Mouse (Mus musculus) frontal cortex, postnatal 10 days (tissue): ENCODE results near the gene Slc25a10.

ENCODE experiments used
- DNase-seq, 2 experiments: peaks; one replicate each; pipeline ENCODE4 v3.0.0; 2022; ENCODE audit warnings: low spot score in 2 of 2, mixed read lengths in 1 of 2

Gene Slc25a10

DNA sequence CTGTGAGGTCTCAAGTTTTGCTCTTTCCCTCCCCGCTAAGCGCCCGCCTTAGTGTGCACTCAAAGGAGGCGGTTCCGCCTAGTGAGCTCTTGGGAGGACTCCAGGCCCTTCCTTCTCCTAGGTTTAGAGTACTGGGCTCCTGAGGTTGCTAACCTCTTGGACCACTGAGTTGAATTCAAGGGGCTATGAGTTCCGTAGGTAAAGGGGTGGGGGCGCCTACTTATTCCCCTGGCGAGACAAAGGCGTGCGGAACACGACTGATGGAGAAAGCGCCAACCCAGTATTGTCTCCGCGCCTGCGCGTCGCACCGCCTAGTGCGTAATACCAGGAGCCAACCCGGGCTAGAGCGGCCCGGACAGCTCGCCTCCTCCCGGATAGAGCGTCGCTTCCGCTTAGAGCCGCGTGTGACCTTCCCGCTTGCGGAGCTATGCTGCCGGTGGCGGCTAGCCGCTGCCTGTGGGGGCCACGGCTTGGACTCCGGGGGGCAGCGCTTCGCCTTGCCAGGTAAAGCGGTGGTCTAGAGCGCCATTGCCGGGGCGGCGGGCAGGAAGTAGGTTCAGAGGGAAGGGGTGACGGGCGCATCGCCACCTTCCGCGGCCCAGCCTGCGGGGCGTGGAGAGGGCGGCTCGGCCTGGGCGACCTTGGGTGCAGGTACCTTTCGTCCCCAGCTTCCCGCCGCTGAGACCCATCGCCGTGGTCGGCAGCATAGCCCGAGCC lies 7.2 kb upstream of the Slc25a10 start, which contains the start of gene Mrpl12:
TSS of gene Mrpl12 (plus strand) at position 349 of the 717 bp plus-strand sequence.
- DNase-seq = peak; percentile 83 to 89

DNA sequence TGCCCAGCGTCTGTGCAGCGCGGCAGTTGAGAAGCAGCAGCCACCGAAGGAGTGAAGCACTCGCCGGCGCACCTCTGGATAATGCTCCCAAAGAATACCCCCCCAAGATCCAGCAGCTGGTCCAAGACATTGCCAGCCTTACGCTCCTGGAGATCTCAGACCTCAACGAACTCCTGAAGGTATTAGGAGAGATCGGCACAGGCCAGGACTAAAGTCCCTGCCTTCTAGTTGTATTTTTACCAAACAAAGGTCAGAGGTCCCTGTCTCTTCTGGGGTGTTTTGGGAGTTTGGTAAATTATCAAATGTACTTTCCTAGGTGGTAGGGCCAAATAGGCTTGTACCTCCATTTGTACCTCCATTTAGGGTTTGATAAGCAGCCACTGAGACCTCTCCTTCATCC lies 6.4 kb upstream of the Slc25a10 start:
- no peak for DNase-seq

DNA sequence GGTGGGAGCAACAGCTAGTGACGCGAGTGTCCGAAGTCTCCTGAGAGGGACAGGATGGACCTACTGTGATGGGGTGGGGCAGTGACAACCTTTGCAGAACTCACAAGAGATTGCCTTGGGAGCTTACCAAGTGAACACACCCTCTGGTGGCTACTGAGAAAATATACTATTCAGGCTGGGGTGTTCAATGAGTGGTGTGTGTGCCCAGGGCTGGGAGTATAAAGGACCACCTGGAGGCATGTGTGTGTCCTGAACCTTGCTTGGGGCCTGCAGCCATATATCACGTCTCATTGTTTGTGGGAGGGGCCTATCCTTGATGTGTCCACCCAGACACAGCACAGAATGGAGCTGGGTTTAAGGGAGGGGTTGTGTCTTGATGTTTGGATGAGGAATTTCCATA lies 3.1 kb upstream of the Slc25a10 start:
- DNase-seq = no peak

DNA sequence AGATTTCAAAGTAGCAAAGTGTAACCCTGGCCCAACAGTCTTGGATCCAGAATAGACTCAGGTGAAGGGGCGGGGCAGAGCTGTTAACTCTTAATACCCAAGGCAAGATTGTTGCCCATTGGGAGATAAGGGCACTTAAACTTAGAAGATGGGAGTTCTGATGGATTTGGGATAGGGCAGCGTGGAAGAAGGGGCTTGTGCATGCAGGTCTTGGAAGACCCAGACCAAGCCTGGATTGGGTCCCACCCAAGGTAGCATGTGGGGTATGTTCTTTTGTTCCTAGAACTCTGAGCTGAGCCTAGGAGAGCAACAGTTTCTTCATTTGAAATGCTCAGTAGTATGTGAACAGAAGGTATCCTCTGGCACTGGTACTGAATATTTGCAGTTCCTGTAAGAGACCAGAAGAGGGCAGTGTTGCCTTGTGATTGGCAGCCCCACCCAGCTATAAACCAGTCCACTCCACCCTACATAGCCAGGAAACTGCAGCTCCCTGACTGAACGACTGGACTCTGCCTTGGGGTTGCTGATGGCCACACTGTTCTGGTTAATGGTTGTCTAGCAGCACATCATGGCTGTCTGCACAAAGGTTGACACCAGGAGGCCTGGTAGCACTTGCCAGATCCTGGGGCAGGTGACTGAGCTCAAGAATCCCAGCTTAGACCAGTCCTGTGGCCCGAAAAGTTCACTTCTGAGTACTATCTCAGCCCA lies 2.4 kb upstream of the Slc25a10 start:
- DNase-seq = peak; percentile 49 to 54

DNA sequence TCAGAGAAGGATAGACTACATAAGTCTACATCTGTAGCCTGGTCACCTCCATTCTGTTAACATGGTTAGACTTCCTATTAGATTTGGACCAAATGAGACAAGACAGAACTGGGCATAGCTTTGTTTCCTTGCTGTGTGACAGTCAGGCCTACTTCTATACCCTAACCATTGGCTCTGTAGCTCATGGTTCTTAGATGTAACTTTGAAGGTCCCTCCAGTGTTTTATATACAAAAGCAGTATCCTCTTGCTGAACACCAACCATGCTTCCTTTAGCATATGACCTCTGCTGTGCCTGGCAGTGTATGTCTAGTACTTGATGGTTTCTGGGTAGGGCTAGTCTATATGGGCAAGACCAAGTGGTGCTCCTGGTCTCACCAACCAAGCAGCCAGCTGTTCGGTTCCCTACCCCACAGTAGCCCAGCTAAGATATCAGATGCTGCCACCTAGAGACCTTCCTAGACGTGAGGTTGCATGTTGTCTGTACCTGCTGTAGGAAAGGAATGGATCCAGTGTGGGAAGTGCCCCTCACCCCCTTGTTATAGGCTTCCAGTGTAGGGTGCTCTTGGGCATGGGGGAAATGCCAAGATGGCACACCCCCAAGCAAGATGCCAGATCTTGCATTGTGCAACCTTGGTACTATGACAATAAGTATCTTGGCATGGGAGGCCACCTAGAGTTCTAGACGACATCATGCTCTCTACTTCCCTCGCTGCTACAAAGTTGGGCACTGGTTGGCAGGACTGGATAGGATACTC lies 1.2 kb upstream of the Slc25a10 start:
- no peak for DNase-seq

DNA sequence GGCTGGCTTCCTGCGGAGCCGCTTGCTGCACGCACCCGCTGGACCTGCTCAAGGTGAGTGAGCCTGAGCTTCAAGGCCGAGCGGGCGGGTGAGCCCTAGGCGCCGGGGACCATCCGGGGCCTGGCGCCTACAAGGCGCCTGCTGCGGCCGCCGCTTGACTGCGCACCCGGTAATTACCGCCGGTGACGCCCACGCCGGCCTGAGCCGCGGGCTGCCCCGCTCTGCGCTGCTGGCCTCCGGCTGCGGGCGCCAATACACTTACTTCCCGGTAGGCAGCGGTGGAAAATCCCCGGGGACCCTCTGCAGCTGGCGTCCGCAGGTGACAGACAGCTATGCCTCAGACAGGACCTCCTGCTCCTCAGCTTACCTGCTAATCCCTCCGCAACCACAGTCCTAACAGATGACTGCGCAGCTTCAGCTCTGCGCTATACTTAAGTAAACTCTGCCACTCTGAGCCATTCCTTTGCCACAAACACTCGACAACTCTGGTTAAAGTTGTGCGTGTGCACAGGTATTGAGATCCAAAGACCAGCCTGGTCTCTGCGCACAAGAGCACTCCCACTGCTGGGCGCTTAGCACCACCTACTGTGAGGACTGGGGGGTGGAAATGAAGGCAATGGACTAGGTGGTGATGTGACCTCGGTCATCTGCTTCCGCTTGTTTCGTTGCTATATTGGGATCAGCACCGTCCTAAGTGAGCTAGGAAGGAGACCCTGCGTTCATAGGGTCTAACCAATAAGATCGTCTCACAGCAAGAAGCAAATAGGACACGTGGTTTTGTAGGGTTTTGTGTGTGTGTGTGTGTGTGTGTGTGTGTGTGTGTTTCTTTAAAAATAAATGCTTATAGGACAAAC lies 611 bp downstream of the Slc25a10 start:
- no peak for DNase-seq

DNA sequence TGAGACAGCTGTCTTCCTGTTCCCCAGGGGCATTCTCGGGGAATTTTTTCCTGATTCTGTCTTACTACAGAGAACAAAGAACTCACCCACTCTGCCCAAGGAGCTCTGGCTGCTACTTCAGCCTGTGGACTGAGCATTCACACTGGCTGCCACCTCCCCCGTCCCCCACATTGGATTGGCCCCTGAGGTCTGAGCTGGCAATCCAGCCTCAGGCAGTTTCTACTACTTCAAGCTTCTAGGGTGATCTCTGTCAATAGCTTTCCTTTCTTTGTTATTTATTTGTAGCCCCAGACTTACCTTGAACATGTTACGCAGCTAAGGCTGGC lies 1.2 kb downstream of the Slc25a10 start:
- DNase-seq = no peak

DNA sequence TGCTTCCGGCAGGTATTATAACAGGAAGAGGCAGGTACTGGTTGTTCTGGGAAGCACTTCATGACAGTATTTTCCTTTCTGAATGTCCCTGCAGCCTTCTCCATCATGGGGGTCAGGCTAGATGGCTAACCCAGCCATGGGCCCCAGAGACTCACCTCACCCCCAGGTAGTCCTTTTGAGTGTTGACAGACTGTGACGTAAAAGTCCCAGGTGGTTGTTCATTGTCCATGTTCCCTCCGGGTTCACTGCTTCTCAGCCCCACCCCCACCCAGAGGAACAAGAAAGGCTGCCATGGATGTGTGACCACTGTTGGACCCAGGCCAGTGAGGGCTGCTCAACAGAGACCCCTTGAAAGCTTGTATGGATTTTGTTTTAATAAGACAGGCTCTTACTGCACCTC lies 1.7 kb downstream of the Slc25a10 start:
- no peak for DNase-seq

DNA sequence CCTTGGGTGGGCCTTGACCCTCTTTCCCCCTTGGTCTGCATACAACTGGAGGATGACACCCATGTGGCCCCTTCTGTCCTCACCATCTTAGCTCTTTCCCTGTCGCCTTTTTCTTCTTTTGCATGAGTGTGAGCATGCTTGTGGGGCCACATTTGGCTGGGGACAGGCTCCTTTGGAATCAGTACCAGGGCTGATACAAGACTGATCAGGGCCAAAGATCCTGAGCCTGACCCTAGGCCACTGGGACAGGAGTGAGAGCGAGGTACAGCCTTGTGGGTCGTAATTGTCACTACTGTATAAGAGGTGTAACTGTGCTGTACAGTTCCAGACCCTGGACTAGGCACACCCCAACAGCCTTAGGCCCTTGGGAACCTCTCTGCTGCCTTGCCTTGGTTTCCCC lies 2.3 kb downstream of the Slc25a10 start:
- no peak for DNase-seq

DNA sequence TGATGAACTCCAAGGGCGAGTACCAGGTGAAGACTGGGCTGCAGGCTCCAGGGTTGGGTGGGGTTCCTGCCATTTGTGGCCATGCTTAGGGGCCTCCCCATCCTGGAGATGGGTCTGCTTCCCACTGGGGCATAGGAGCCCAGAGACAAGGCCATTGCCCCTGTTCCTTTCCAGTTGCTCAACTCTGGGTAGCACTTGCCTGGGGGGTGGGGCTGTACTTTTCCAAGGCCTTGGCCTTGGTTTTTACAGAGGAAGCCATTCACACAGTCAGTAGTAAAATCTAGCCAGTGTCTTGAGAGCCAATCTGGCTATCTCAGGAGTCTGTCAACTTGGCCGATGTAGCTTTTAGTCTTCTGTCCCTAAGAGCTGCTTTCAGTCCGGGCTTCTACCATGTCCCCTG lies 5.8 kb downstream of the Slc25a10 start:
- no peak for DNase-seq

DNA sequence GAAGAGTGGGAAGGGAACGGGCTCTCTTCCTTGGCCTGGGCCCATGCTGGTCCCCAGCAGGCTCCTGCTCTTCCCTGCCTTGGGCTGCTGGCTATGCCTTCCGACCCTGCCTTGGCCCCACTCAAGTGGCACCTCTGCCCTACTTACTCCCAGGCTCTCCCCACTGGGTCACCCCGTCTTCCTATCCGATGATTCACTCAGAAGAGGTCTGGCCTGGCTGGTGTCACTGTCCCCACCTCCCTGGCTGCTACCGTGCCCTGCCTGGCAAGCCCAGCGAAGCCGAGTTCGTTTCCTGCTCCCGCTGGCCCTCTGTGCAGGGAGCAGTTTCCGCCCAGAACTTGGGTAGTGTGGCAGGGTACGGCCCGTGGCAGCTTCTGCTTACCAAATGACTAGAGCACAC lies 6.6 kb downstream of the Slc25a10 start:
- DNase-seq = no peak

DNA sequence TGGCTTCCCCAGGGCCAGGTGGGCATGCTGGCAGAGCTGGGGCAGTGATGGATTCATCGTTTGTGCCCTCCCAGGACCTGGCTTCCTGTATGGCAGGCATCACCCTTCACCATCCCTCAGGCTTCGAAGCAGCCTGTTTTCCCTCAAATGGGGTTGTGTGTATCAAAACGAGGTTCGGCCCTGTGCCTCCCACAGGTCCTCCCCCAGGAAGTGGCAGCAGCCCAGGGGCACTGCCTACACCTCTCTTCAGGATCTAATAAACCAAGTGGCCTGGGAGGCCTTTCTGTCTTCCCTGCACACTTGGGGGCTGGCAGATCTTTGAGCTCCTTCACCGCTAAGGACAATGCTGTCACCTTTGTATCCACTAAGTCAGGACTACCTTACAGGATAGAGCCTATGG lies 7.3 kb downstream of the Slc25a10 start:
- DNase-seq = no peak

DNA sequence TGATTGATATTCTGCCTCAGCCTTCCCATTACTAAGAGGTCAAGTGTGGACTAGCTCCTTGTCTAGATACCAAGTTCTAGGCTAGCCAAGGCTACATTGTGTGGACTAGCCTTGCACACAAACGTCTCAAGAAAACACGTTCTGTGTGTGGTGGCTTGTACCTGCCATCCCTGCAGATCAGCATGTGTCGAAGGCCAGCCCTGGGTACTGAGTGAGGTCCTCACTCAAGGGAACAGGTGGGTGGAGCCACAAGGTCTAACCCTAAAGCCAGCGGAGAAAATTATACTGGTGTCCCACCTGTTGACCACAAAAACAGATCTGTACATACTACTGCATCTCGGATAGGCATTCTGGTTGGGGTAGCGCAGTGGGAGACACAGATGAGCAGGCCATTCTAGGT lies 8.3 kb downstream of the Slc25a10 start:
- DNase-seq = no peak

DNA sequence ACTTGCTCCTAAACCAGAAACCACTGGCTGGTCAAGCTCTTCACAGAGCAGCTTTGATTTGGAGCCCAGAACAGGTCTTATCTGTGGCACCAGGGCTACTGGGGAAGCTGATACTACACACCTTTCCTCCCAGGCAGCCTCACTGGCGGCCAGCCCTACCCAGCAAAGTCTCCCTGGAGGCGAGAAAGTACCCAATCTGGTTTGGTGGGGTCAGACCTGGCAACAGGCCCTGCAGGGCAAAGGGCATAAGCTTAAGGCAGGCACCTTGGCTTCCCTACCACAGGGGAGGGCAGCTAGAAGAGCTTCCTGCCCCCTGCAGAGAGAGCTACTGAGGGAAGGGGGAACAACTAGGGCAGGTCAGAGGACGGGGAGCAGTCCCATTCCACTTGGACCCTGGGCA lies 8.7 kb downstream of the Slc25a10 start:
- DNase-seq = no peak

DNA sequence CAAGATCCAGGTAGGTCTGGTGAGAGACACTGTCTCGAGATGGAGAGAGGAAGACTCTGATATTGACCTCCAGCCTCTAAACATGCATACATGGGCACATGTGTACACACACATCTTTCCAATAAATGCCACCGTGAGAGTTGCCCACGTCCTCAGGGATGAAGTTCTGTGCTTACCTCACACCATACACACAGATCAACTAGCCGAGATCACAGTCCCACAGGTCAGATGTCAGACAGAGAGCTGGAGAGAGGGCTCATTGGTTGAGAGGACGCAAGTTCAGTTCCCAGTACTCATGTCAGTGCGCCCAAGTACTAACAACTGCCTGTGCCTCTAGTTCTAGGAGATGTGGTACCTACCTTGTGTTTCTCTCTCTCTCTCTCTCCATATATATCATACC lies 9.4 kb downstream of the Slc25a10 start:
- no peak for DNase-seq

DNA sequence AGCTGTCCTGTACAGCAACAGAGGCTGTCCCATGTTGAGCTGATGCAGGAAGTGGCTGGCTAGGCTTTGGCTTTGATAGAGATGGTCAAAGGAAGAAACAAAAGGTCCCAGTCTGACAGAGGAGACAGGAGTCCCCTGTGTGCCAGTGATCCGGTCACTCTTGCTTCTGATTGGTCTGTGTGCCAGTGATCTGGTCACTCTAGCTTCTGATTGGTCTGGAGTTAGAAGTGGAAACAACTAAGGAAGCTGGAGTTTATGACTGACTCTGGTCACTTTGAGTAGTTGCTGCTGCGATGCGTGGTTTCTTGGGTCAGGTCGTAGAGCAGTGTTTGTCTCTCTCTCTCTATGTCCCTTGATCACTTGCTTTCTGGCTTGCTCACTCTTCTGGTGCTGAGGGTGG lies 10.1 kb downstream of the Slc25a10 start:
- DNase-seq = no peak

DNA sequence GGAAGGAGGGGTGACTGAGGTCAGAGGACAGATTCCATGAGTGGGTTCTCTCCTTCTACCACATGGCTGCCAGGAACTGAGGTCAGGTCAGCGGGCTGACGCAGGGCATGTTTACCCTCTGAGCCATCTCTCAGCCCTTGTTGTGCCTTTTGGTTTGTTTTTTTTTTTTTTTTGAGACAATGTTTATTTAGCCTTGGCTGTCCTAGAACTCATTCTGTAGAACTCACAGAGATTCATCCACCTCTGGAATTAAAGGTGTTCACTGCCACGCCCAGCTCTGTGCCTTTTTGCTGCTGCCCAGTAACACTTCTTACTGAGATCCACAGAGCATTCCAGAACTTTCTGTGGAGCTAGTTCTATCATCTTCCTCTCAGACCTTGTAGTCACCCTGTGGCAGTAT lies 14.0 kb downstream of the Slc25a10 start:
- DNase-seq = no peak

DNA sequence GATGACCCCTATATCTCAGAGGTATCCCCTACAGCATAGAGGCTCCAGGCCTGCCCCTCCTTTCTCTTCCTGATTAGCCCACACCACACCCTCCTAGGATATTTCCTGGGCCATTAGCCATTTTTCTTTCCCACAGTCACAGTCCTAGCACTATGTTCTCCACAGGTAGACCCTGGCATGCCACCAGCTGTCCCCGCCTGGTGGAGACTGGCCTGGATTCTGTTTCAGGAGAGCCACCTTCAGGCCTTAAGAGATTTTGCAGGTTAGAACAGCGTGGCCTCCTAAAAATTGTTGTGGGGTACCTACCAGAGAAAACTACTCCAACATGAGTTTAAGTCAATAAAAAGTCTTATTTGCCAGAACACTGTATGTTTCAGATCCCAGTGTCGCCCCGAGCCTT lies 15.3 kb downstream of the Slc25a10 start:
- no peak for DNase-seq

DNA sequence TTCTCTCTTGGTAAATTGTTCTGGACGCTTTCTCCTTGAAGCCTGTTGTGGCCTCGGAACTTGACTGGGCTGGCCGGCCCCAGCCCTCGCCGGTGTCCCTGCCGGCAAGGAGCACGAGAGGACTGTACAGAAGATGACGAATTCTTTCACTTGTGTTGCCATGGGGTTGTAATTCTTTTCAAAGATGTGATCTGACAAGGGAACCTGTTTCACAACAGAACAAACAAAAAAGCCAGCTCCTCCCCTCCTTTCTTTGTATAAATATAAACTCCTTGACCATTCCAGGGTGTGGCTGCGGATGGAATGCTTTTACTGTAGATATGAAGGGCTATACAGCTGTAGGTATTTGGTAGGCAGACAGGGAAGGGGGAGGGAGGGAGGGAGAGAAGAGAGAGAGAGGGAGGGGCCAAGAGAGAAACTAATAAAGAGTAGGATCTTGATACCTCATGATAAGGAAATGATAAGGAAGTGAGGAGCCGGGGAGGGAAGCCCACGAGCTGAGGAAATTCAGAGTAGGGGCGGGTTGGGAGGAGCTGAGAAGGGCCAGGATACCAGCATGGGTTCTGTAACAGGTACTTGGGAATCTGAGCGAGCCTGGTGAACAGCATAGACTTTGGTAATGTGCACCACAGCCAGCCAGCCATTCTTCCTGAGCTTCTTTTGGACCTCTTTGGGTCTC lies 16.1 kb downstream of the Slc25a10 start:
- DNase-seq = no peak

DNA sequence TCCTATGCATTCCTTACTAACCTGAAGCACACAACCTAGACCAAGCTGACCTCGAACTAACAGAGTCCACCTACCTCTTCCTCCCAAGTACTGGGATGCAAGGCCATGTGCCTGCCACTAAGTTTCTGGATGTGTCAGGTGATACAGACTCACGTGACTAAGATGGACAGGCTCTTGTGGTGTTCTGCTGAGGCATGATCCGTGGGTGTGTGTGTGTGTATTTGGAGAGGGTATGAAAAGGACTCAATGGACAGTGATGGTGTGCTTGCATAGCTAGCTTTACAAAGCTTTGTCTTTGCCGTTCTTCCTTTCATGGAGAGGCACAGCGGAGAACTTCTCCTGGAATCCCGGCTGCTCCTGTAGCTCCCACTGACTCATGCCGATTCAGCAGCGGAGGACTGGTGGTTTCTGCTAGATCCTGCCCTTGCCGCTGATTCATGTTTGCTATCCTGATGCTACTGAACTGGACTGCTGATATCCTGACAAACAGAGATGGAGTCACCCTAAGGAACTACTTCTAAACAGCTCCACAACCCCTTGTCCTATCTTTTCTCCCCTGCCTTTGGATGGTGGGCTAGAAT lies 16.7 kb downstream of the Slc25a10 start:
- DNase-seq = no peak

DNA sequence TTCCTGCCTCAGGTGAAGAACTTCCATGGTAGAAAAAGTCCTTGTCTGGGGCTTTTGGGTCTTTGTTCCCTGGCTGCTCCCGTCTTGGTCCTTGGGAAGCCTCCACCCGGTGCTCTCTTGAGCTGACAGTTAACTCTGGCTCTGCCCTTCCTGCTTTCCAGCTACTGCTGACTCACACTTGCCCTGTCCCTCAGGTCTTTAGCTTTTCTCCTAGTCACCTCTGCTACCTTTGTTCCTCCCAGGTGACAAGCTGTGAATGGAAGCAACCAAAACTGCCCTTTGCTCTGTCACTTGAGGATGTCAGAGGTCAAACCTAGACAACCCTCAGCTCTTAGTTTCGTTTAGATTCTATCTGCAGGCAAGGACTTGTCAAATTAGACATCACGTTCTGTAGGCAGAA lies 18.3 kb downstream of the Slc25a10 start:
- no peak for DNase-seq
